Mouse (Mus musculus): ENCODE data around the gene Thsd7b. TPM values are rescaled to one million over a fixed set of nuclear protein-coding genes. Genes with fewer than 3 reads are reported as not detected.

The Thsd7b gene
- polyA plus RNA-seq, 1 experiment = 0.02 TPM

DNA sequence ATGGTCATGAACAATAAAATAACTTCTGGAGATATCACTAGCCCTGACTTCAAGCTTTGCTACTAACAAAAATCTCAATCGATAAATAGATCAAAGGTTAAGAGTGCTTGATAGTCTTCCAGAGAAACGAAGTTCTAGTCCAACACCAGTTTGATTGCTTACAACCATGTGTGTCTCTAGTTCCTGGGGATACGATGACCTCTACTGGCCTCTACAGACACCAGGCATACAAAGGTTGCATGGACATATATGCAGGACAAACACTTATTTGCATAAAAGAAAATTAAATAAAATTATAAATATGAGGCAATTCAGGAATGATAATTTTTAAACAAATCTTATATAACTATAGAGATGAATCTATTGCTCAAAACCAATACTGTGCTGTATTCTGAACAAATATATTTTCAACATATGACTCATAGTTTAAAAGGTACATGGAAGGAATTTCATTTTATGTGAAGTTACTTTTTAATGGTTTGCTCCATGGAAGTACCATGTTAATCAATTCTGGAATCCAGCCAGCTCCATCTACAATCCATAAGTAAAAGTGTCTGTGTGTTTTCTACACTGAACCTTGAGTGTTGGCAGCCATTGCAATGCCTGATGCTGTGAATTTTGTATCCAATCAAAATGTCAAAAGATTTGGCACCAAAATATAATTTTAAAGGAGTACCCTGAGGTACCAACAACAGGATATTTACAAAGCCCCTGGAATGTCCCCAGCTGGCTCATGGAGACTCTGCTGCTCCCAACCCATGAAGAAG lies 793.3 kb downstream of the Thsd7b start:
- H3K79me3 ChIP-seq (ENCODE audit: low read depth) = no peaks in the 10 kb centered on the region
- no peaks in the 10 kb centered on the region for H3K27me3 ChIP-seq (ENCODE audit: control insufficient read depth, insufficient read depth, insufficient read length)
- no peak overlapping the region for H3K4me3 ChIP-seq (ENCODE audit: insufficient read depth, poor library complexity, severe bottlenecking)
- no peak overlapping the region for H3ac ChIP-seq (ENCODE audit: control insufficient read depth, insufficient read length, low read depth)
- TF ChIP-seq CTCF (IDR thresholded peaks at IDR 0.05; ENCODE audit: control insufficient read depth, insufficient read depth, insufficient read length) = no peak
- TF ChIP-seq MYOG (IDR thresholded peaks at IDR 0.05; ENCODE audit: control insufficient read depth, extremely low read depth, insufficient read length) = no peak
- no peak for TF ChIP-seq MYOD1 (IDR thresholded peaks at IDR 0.05; ENCODE audit: control insufficient read depth, insufficient read length, low read depth)
- no peak for TF ChIP-seq FOSL1 (IDR thresholded peaks at IDR 0.05; ENCODE audit: insufficient read depth, low read length, poor library complexity, severe bottlenecking)
- no peak for TF ChIP-seq CEBPB (IDR thresholded peaks at IDR 0.05; ENCODE audit: low read depth)
- no peak for TF ChIP-seq USF1 (IDR thresholded peaks at IDR 0.05; ENCODE audit: low read depth)
- no peak for TF ChIP-seq MAX (IDR thresholded peaks at IDR 0.05)
- no peaks in the 10 kb centered on the region for H3K36me3 ChIP-seq (ENCODE audit: control insufficient read depth, insufficient read depth)
- H3K79me2 ChIP-seq (ENCODE audit: control insufficient read depth, insufficient read depth) = no peaks in the 10 kb centered on the region

DNA sequence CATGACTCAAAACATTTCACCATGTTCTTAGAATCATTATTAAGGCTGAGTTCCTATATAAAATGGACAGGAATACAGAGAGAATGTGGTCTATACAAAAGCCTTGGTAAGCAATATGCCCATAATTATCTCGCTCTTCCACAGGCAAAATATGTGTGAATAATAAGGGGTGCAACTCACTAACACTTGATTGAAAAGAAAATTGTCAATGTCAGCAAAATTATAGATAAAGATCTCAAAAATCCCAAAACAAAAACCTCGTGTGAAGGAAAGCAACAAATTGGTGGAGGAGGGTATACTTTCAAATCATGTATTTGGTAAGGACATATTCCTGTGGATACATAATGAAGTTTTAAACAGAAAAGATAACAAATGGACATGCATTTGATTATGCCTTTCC lies 810.7 kb downstream of the Thsd7b start:
- TF ChIP-seq CTCF (IDR thresholded peaks at IDR 0.05; ENCODE audit: control insufficient read depth, insufficient read depth, insufficient read length) (no peak), MYOD1 (IDR thresholded peaks at IDR 0.05; ENCODE audit: control insufficient read depth, insufficient read length, low read depth) (no peak), FOSL1 (IDR thresholded peaks at IDR 0.05; ENCODE audit: insufficient read depth, low read length, poor library complexity, severe bottlenecking) (no peak), MAX (IDR thresholded peaks at IDR 0.05) (no peak), CEBPB (IDR thresholded peaks at IDR 0.05; ENCODE audit: low read depth) (no peak), USF1 (IDR thresholded peaks at IDR 0.05; ENCODE audit: low read depth) (no peak), MYOG (IDR thresholded peaks at IDR 0.05; ENCODE audit: control insufficient read depth, extremely low read depth, insufficient read length) (no peak)
- H3ac ChIP-seq (ENCODE audit: control insufficient read depth, insufficient read length, low read depth) = no peak overlapping the region
- no peaks in the 10 kb centered on the region for H3K36me3 ChIP-seq (ENCODE audit: control insufficient read depth, insufficient read depth)
- no peaks in the 10 kb centered on the region for H3K79me3 ChIP-seq (ENCODE audit: low read depth)
- no peaks in the 10 kb centered on the region for H3K27me3 ChIP-seq (ENCODE audit: control insufficient read depth, insufficient read depth, insufficient read length)
- no peak overlapping the region for H3K4me3 ChIP-seq (ENCODE audit: insufficient read depth, poor library complexity, severe bottlenecking)
- no peaks in the 10 kb centered on the region for H3K79me2 ChIP-seq (ENCODE audit: control insufficient read depth, insufficient read depth)

GRCm38 (mm10) chr1:130085207-130085606 lies 812.1 kb downstream of the Thsd7b start:
- Histone ChIP-seq H3K79me3 (ENCODE audit: low read depth) (no peaks in the 10 kb centered on the region), H3K27me3 (ENCODE audit: control insufficient read depth, insufficient read depth, insufficient read length) (no peaks in the 10 kb centered on the region), H3K36me3 (ENCODE audit: control insufficient read depth, insufficient read depth) (no peaks in the 10 kb centered on the region), H3K4me3 (ENCODE audit: insufficient read depth, poor library complexity, severe bottlenecking) (no peak overlapping the region), H3ac (ENCODE audit: control insufficient read depth, insufficient read length, low read depth) (no peak overlapping the region), H3K79me2 (ENCODE audit: control insufficient read depth, insufficient read depth) (no peaks in the 10 kb centered on the region)
- TF ChIP-seq FOSL1 (IDR thresholded peaks at IDR 0.05; ENCODE audit: insufficient read depth, low read length, poor library complexity, severe bottlenecking) (no peak), MYOG (IDR thresholded peaks at IDR 0.05; ENCODE audit: control insufficient read depth, extremely low read depth, insufficient read length) (no peak), MAX (IDR thresholded peaks at IDR 0.05) (no peak)

DNA sequence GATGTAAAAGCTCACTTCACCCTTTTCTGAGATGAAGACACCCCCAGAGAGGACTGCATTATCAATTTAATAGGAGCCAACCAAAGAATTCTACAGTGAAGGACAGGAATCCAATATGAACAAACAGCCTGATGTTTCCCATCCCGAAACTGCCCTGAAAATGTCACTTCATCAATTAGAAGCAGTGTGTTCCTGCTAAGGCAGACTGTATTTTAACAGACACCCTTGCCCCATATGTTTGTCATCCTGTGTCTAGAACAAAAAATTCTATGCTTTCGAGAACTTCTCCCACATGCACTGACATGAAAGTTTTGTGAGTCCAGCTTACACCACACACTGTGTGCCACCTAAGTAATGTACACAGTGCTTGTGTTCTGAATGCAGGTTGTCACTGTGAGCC lies 812.8 kb downstream of the Thsd7b start:
- H3ac ChIP-seq (ENCODE audit: control insufficient read depth, insufficient read length, low read depth) = no peak overlapping the region
- no peaks in the 10 kb centered on the region for H3K27me3 ChIP-seq (ENCODE audit: control insufficient read depth, insufficient read depth, insufficient read length)
- no peaks in the 10 kb centered on the region for H3K79me3 ChIP-seq (ENCODE audit: low read depth)
- no peaks in the 10 kb centered on the region for H3K79me2 ChIP-seq (ENCODE audit: control insufficient read depth, insufficient read depth)
- TF ChIP-seq MAX (IDR thresholded peaks at IDR 0.05) = no peak
- no peak for TF ChIP-seq MYOG (IDR thresholded peaks at IDR 0.05; ENCODE audit: control insufficient read depth, extremely low read depth, insufficient read length)
- TF ChIP-seq FOSL1 (IDR thresholded peaks at IDR 0.05; ENCODE audit: insufficient read depth, low read length, poor library complexity, severe bottlenecking) = no peak
- no peak for TF ChIP-seq MYOD1 (IDR thresholded peaks at IDR 0.05; ENCODE audit: control insufficient read depth, insufficient read length, low read depth)
- TF ChIP-seq CTCF (IDR thresholded peaks at IDR 0.05; ENCODE audit: control insufficient read depth, insufficient read depth, insufficient read length) = no peak
- TF ChIP-seq USF1 (IDR thresholded peaks at IDR 0.05; ENCODE audit: low read depth) = no peak
- no peak for TF ChIP-seq CEBPB (IDR thresholded peaks at IDR 0.05; ENCODE audit: low read depth)
- no peak overlapping the region for H3K4me3 ChIP-seq (ENCODE audit: insufficient read depth, poor library complexity, severe bottlenecking)
- no peaks in the 10 kb centered on the region for H3K36me3 ChIP-seq (ENCODE audit: control insufficient read depth, insufficient read depth)

DNA sequence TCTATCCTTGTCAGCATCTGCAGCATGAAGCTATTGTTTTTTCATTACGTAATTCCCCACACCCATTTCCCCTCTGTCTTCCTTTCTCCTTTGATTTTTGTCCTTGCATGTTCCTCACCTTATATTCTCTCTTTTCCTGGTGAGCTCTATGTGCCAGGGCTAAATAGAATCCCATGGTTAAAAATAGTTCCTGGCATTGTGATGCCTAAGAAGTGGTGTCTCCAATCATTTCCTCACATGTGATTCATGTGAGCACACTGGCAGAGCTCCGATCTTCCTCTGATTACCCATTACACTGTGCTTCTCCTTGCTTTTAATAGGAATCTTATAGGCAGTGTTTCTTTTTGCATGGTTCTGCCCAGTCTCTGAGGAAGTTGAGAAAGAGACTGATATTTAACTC lies 826.1 kb downstream of the Thsd7b start:
- Histone ChIP-seq H3ac (ENCODE audit: control insufficient read depth, insufficient read length, low read depth) (no peak overlapping the region), H3K27me3 (ENCODE audit: control insufficient read depth, insufficient read depth, insufficient read length) (no peaks in the 10 kb centered on the region), H3K4me3 (ENCODE audit: insufficient read depth, poor library complexity, severe bottlenecking) (no peak overlapping the region), H3K36me3 (ENCODE audit: control insufficient read depth, insufficient read depth) (no peaks in the 10 kb centered on the region), H3K79me3 (ENCODE audit: low read depth) (no peaks in the 10 kb centered on the region), H3K79me2 (ENCODE audit: control insufficient read depth, insufficient read depth) (no peaks in the 10 kb centered on the region)
- TF ChIP-seq FOSL1 (IDR thresholded peaks at IDR 0.05; ENCODE audit: insufficient read depth, low read length, poor library complexity, severe bottlenecking) (no peak), USF1 (IDR thresholded peaks at IDR 0.05; ENCODE audit: low read depth) (no peak), MYOD1 (IDR thresholded peaks at IDR 0.05; ENCODE audit: control insufficient read depth, insufficient read length, low read depth) (no peak), CTCF (IDR thresholded peaks at IDR 0.05; ENCODE audit: control insufficient read depth, insufficient read depth, insufficient read length) (no peak), MYOG (IDR thresholded peaks at IDR 0.05; ENCODE audit: control insufficient read depth, extremely low read depth, insufficient read length) (no peak), MAX (IDR thresholded peaks at IDR 0.05) (no peak), CEBPB (IDR thresholded peaks at IDR 0.05; ENCODE audit: low read depth) (no peak)

Data from C2C12 (cell line).